Mouse (Mus musculus) heart, embryonic 13.5 days (tissue): ENCODE measurements around the gene I0C0044D17Rik. TPM values are rescaled to one million over a fixed set of nuclear protein-coding genes. Genes with fewer than 3 reads are reported as not detected.

Source experiments
- ATAC-seq: fragments of 200-750 bp; cut with Nextera tagmentation; 2 replicates; pipeline ENCODE4 v1.8.0; 2017; ENCODE audit warnings: moderate TSS enrichment; ENCODE audit not compliant: insufficient number of reproducible peaks, low FRiP score, low TSS enrichment; ENCODE audit errors: extremely low read depth
- H3K27ac ChIP-seq: fragments of 300-500 bp; sonication (generic); replicated peaks from 2 replicates; pipeline ENCODE4 v1.5.1; 2015; ENCODE audit warnings: moderate library complexity, mild to moderate bottlenecking, inconsistent platforms
- H3K27me3 ChIP-seq: fragments of 300-500 bp; sonication (generic); replicated peaks from 2 replicates; pipeline ENCODE4 v1.6.1; 2015; ENCODE audit warnings: mild to moderate bottlenecking, inconsistent platforms
- H3K36me3 ChIP-seq: fragments of 300-500 bp; sonication (generic); 2 replicates; pipeline ENCODE4 v1.6.1; 2015; ENCODE audit warnings: mild to moderate bottlenecking, inconsistent platforms
- H3K4me1 ChIP-seq: fragments of 300-500 bp; sonication (generic); 2 replicates; pipeline ENCODE4 v1.6.1; 2015; ENCODE audit warnings: inconsistent platforms
- H3K4me2 ChIP-seq: fragments of 300-500 bp; sonication (generic); 2 replicates; pipeline ENCODE4 v1.6.1; 2015; ENCODE audit warnings: inconsistent platforms, mild to moderate bottlenecking, moderate library complexity
- H3K4me3 ChIP-seq: fragments of 300-500 bp; sonication (generic); 2 replicates; pipeline ENCODE4 v1.5.1; 2015; ENCODE audit warnings: moderate library complexity, mild to moderate bottlenecking, inconsistent platforms
- H3K9ac ChIP-seq: fragments of 300-500 bp; sonication (generic); 2 replicates; pipeline ENCODE4 v1.6.1; 2015; ENCODE audit warnings: inconsistent platforms, mild to moderate bottlenecking, moderate library complexity
- H3K9me3 ChIP-seq: fragments of 300-500 bp; sonication (generic); 2 replicates; pipeline ENCODE4 v1.6.1; 2016; ENCODE audit warnings: inconsistent platforms
- WGBS: fragments of 180-500 bp; shearing (Covaris S2); methylation state at CpG from one replicate; pipeline ENCODE4 v1.1.7; 2015; ENCODE audit warnings: mixed read lengths; 5-methylcytosine and 5-hydroxymethylcytosine counted together
- polyA plus RNA-seq: library from polyadenylated mRNA; unstranded; fragments of >200 nt; fragmentation: Nextera tagmentation; extraction: Ambion mirVana; gene quantifications from 2 replicates; pipeline ENCODE4 v1.2.1, GENCODE M21; 2015

I0C0044D17Rik gene
- polyA plus RNA-seq, 1 experiment from 2014 or later = not detected

DNA sequence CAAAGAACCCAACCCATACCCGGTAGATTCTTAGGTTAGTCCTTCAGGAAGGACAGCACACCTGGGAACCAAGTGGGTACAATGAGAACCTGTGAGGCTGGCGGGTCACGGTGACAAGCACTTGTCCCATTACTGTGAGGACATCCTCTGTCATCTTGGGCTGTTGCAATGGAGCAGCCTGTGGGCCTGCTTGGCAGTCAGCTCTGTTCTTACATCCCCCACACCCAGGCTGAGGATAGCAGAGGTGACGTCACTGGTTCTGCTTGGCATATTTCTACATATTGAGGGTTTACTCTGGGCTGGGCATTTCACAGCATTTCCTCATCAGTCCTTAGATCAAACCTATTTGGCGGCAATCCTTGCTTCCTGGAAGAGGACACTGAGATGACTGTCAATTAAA lies 49.9 kb downstream of the I0C0044D17Rik start:
- Histone ChIP-seq H3K27me3 (peaks cover 6% of the 10 kb centered on the region), H3K9me3 (no peaks in the 10 kb centered on the region), H3K4me1 (peaks cover 23% of the 10 kb centered on the region), H3K4me3 (no peak overlapping the region), H3K27ac (no peak overlapping the region), H3K9ac (no peak overlapping the region), H3K36me3 (peaks cover 2% of the 10 kb centered on the region; the same call in 1 of the 2 replicates), H3K4me2 (no peak overlapping the region)
- no peak for ATAC-seq
- WGBS = 83% methylated on average over 5 of the region's 5 CpGs

Other genes with a start within 250 kb of the I0C0044D17Rik start
- gene L1td1, start 97.1 kb downstream of the I0C0044D17Rik start, polyA plus RNA-seq = 0.14 and 0.24 TPM in 2 replicates
- 0.57 and 0.70 TPM in 2 replicates for gene Kank4, start 6.3 kb downstream of the I0C0044D17Rik start, polyA plus RNA-seq
- gene Usp1, start 100.0 kb upstream of the I0C0044D17Rik start, polyA plus RNA-seq = 44.3 and 47.7 TPM in 2 replicates
- gene Angptl3, start 207.1 kb upstream of the I0C0044D17Rik start, polyA plus RNA-seq = 0.66 and 1.6 TPM in 2 replicates